Mouse (Mus musculus): Measurements from ENCODE around the gene Sdcbp2.
"Not testable (repeated sequence)": the region's sequence is repeated elsewhere in the genome, so short reads cannot be mapped to it uniquely, and the experiment has no call there.

Sdcbp2 gene

DNA sequence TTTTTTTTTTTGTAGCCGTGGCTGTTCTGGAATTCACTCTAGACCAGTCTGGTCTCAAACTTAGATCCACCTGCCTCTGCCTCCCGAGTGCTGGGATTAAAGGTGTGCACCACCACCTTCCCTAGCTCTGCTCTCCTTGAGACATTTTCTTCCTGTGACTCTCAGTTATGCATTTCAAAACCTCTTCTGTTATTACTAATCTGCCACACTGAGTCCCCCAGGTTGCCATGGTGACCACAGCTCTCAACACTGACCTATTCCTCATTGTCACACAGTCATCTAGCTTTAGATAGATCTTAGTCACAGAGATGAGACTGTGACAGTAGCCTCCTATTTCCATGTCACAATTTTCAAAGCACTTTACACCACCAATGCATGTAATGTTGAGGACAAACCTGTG is 3.0 kb upstream of the Sdcbp2 start:
- peak; percentile 91 for DNase-seq (ENCODE audit: low read depth)

DNA sequence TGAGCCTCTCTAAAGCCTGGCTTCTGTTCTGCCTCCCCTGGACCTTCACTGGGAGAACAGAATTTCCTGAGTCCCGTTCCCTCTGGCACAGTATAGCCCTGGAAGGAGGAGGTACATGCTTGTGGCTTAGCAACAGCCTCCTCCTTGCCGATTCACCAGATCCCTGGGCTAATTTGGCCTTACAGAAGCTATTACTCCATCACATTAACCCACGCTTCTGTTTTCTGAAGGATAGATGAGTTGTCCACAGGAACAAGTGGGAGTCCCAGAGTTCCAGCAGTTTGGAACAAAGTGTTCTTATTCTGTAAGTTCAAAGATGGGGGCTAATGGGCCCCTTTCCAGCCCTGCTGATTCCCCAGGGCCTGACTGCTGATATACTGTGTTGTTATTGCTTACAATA is 1.2 kb downstream of the Sdcbp2 start:
- DNase-seq (ENCODE audit: low read depth) = no peak

DNA sequence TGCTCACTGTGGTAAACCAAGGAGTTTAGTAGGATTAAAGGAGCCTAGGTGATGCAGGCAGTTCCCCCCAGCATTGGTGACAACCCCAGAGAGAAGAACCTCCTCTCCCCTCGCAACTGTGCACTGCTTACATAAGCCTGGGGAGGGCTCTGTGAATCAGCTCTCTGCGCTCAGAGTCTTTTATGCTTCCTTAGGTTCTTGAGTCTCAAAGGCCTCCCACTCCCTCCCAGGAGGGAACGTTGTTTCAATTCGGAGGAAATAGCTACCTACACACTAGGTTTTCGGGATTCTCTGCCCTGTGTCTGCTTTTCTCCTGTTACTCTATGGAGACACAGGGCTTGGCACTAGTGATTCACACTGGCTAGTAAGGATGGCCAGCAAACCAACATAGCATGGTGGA is 2.2 kb downstream of the Sdcbp2 start:
- DNase-seq (ENCODE audit: low read depth) = no peak

DNA sequence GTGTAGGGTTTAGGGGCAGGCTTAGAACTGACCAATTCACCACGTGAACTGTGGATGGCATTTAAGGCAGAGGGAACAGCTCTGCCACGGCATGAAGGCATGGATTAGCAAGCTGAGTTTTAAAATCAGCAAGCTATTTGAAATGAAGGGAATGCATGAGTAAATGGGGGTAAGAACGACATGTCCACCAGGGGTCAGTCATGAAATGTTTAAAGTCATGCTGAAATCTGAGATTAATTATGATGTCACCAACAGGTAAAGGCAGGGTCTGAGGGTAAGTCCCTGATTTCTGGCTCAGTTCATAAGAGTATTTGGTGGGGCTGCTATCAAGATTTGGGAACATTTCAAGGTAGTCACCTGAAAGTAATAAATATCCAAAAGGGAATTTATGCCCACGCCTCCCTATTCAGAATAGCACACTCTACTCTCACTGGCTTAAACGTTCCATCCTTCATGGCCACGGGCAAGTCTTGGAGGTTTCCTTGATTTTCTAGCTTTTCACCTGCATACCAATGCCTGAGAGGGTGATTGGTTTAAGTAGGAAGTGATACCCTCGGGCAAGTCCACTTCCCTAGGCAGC is 2.8 kb downstream of the Sdcbp2 start:
- DNase-seq (ENCODE audit: low read depth) = peak; percentile 76

DNA sequence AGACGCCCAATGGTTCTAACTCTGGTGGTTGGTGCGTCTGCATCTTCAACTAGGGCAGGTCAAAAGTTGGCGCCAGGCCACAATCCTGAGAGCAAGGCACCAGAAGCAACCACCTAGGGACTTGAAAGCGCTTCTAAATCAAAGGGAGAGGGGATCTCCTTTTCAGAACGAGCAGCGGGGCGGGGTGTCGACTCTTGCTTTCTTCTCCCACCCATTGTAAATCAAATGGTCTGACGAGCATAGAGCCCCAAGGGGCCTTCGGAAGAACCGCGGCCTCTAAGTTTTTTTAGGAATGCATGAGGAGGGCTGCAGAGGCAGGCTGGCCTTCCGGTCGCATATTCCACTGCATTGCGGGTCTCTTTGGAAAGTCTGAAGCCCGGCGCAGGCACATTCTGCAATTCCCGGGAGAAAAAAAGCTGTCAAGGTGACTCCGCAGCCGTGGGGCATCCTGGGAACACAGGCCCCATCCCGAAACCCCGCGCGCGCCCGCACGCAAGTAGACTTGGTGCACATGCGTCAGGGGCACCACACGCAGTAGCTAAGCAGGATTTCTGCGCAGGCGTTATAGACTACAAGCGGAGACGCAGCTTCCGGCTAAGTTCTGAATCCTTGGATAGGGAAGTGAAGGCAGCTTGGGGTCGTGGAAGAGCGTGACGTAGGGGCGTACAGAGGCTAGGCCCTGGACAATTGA is 3.4 kb downstream of the Sdcbp2 start:
- peak; percentile 85 for DNase-seq (ENCODE audit: low read depth)

DNA sequence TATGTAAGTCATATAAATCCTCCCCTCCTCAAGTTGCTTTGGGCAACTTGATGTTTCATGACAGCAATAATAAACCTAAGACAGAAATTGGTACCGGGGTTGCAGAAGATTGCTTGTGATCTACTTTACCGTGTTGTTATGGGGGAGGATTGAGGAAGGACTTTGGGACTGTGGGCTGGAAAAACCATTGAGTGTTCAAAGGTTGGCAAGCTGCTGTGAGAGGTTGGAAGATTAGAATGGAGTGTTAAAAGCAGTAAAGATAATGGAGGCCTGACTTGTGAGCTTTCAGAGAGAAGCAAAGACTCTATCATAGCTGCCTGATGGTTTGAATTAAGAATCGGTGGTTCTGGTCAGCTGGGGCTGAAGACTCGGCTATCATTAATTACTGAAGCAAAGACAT is 6.8 kb downstream of the Sdcbp2 start:
- DNase-seq (ENCODE audit: low read depth) = no peak

DNA sequence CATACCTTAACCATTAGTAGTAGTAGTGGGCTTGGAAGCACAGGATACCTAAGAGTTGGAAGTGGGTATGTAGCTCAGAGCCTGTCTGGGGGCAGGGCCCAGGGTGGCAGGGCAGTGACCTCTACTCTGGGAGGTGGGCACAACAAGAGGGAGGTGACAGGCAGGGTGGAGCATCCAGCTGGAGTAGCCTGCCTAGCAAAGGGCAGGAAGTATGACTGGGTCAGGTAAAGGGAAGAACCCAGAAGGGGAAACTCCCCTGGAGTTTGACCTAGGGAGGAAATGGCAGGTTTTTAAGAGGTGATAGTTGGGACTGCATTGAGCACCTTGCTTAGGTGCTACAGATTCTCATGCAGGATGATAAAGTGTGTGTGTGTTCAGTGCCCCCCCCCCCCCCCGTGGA is 8.5 kb downstream of the Sdcbp2 start:
- peak; percentile 52 for DNase-seq (ENCODE audit: low read depth)

DNA sequence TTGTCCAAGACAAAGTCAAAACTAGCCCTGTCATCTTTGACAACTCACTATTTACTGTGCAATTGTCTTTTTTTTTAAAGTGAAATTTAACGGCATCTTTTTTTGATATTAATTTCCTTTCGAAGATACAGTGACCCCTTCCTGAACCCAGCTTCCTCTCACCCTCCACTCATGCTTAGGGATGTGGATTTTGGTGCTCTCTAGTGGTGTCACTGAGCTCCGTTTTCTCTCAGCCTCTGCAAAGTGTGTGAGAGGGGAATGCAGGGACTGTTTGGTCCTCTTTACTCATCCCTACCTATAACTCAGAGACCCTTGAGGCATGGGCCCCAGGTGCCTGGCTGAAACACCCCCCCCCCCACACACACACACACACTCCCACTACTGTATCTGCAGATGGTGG is 13.5 kb downstream of the Sdcbp2 start:
- no peak for DNase-seq (ENCODE audit: low read depth)

DNA sequence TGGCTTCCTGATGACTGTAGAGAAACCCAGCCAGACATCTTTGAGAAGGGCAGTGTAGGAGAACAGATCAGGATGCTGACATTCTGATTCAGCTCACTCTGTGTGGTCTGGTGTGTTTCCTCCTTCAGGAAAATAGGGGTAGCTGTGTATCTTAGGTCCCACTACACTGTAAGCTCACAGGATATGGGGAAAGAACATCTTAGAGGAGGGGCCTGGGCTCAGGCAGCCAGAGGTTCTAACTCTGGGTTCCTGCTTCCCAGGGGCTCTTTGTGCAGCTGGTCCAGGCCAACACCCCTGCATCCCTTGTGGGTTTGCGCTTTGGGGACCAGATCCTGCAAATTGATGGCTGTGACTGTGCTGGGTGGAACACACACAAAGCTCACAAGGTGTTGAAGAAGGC is 14.4 kb downstream of the Sdcbp2 start:
- no peak for DNase-seq (ENCODE audit: low read depth)

DNA sequence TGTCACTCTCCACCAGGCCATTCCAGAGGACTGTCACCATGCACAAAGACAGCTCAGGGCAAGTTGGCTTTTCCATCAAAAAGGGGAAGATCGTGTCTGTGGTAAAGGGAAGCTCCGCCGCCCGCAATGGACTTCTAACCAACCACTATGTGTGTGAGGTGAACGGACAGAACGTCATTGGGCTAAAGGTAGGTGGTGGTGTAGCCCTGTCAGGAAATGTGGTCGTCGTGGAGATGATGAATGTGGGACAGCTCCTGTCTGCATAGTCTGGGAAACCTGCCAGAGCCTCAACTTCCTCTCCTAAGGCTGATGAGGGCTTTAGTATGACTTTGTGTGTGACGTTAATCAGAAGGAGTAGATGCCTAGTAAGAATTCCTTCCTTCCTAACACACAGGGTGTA is 14.9 kb downstream of the Sdcbp2 start:
- DNase-seq (ENCODE audit: low read depth) = no peak

DNA sequence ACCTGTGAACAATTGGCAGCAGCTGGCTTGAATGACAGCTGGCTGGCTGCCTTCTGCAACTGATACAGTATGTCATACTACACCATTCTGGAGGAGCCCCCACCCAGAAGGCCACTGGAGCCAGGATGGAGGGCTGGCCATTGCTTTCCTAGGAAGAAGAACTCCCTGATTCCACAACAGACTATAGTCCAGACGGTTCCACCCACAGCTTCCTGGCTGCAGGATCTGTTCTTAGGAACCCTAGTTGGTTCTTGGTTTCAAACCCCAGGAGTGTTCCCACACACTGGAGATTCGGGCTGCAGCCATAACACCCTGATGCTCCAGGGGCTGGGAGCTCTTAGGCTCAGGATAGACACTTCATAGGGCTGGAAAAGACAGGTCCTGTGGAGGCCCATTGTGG is 25.6 kb downstream of the Sdcbp2 start:
- no peak for DNase-seq (ENCODE audit: low read depth)

DNA sequence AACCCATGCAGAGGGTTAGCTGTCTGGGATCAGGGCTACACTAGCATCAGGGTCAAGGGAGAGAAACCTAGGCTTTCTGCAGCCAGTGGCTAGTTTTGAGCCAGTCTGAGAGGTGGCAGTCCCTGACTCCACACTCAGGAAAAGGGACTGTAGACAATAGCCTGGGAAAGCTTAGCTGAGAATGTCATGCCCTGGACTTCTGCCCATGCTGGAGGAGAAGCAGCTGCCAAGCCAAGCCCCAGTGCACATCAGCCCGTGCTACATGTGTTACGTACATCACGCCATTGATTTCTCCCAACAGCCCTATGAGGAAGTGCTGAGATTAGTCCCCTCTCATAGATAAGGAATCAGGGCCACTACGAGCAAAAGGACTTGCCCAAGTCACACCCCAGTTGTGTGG is 29.7 kb downstream of the Sdcbp2 start:
- DNase-seq (ENCODE audit: low read depth) = no peak

DNA sequence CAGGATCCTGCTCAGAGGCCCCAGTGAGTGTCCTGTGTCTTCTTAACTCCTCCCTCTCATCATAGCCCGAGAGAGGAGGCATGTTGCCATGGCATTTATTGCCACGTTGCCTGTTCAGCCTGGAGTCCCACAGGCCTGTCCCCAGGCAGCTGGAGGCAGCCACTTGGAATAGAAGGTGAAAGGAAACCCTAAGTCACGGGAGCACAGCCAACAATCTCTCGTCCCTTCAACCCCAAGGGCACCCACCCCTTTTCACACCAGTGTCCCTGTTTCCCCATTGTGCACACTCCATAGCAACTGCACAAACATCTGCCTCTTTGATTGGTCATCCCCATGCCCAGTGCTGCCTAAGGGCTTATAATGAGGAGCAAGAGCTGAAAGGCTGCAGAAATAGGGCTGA is 31.2 kb downstream of the Sdcbp2 start:
- no peak for DNase-seq (ENCODE audit: low read depth)

DNA sequence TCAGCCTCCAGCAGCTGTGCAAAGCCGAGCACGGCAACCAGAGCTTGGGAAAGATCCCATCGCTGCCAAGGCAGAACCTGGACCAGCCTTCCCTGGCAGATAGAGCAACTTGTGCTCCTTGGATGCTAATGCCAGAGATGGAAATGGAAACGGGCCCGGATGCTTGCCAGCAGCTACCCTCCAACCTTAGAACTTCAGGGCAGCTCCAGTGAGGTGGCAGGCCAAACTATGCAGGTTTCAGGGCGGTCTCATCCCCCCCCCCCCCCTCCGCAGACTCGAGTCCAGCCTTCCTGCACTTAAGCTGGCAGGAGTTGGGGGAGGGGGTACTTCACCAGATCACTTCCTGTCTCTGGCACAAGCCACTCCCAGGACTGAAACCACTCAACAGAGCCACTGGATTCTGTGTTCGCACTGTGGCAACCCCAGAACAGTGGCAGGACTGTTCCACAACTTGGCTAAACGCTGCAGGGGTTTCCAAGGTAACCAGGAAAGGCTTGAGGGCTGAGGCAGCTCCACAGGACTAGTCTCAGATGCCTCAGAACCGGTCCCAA is 33.1 kb downstream of the Sdcbp2 start:
- DNase-seq (ENCODE audit: low read depth) = peak; percentile 35

DNA sequence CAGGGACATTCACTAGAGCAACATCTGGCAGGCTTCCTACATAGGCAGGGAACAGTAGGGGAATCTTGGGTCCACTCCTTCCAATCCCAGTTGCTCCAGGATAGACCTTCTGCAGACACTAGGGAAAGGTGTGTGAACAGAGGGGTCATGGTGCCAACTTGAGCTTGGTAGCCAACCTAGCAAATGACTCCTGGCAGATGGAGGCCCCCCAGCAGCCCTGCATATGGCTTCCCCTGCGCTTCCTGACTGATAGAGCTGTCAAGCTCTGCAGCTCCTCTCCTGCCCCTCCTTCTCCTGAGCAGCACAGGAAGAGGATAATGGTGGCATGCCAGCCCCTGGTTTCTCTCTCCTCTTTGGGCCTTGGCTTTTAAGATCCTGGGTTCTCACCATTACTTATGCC is 36.0 kb downstream of the Sdcbp2 start:
- no peak for DNase-seq (ENCODE audit: low read depth)

DNA sequence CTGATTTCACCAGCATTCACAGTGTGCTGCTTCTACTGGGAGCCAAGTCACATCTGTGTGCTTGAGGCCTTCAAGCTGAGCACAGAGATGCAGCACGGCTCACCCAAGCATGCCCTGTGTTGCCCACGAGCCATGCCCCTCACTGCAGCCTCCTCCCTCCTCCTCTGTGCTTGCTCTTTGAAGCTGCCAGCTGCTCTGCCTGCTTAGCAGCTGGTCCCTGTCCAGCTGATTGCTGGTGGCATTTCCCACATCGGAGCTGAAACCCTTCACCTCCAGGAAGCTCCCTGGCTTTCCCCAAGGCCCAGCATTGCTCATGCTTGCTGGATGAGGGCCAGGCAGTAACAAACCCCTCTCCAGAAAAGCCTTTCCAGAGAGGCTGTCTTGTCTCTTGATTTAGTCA is 37.6 kb downstream of the Sdcbp2 start:
- no peak for DNase-seq (ENCODE audit: low read depth)

DNA sequence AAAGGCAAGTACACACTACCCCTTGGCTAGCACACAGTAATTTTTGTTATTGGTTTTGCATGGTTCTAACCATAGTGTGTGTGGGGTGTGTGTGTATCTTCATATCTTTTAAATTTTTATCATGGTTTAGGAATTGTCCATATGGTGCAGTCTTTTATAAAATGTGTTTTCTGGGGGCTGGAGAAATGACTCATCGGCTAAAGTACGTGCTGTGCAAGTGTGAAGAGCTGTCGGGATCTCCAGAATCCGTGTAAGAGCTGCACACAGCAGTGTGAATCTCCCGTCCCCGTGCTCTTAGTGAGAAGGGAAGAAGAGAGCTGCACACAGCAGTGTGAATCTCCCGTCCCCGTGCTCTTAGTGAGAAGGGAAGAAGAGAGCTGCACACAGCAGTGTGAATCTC is 43.4 kb downstream of the Sdcbp2 start:
- not testable (repeated sequence) for DNase-seq (ENCODE audit: low read depth)

DNA sequence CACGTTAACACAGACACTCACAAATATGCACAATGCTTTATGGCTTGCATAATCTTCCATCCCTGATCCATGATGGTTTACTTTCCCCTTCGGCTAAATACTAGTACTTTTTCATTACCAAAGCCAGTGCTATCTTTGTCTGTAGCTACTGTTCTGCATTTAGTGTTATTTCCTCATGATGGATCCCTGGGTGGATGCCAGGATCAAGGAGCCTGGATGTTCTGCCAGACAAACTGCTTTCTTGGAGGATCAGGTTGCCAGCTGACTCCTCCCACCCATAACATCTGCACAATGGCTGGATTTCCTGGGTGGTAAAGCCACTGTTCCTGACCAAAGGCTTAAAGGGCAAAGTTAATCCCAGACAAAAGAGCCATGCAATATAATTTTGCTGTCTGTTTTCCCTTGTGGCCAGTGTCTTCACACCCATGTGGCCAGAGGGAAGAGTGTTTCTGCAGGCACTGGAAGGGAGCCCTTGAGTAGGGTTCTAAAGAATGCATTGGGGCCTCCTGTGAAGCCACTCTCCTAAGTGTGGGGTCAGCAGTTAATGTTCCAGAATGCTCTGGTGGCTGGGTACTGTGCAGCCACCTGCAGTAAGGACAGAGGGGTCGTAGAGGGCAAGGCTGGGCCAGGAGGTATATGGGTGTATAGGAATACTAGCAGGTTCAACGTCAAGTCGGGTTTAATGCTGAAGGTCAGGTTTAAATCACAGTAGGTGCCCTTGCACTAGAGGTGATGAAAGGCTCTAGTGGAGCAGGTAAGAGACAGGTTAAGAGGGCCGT is 44.3 kb downstream of the Sdcbp2 start:
- no peak for DNase-seq (ENCODE audit: low read depth)

DNA sequence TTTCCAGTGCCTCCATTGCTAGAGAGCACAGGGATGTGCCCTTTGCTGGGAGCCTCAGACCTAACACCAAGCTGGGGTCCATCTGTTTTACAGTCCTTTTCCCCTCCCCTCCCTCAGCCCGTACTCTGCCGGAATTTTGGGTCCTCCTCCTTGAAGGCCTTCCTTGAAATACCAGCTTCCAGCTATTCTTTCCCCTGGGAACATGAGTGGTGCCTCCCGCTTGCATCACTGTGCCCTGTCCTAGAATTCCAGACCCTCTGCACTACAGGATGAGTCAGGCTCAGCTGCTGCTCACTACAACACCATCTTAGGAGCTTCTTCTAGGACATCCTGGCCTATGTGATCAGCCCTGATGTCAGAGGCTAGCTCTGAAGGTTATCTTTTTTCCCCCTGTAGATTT is 51.4 kb downstream of the Sdcbp2 start:
- no peak for DNase-seq (ENCODE audit: low read depth)

DNA sequence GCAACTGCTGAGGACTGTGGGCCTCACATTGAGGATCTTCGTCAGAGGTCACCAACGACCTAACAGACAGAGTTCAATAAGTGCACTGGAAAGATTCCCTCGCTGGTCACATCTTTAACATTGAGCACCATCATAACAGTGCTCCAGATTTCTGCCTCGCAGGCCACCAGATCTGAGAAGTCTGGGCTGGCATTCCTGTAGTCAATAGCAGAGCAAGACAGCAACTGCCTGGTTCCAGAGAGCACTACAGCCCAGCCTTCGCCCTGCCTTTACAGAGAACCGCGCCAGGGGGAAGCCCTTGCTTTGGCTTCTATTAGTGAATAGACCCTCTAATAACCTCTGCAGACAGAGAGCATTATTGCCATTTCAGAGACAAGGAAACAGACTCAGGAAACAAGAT is 53.9 kb downstream of the Sdcbp2 start:
- no peak for DNase-seq (ENCODE audit: low read depth)

DNA sequence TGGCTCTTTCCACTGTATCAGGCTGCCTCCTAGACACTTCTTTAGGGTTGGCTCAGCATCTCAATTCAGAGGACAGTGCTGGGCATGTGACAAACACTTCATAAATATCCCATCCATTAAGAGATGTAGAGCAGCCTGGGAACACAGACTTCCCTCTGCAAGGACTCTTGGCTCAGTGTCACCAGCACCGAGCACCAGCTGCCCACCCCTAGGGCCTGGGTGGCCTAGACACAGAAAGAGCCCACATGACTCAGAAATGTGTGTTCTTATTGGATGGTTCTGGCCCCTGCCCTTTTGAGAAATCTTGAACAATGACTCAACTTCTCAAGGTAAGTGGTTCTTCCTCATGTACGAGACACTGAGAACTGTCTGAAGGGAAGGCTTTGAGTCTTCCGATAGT is 55.6 kb downstream of the Sdcbp2 start:
- no peak for DNase-seq (ENCODE audit: low read depth)

DNA sequence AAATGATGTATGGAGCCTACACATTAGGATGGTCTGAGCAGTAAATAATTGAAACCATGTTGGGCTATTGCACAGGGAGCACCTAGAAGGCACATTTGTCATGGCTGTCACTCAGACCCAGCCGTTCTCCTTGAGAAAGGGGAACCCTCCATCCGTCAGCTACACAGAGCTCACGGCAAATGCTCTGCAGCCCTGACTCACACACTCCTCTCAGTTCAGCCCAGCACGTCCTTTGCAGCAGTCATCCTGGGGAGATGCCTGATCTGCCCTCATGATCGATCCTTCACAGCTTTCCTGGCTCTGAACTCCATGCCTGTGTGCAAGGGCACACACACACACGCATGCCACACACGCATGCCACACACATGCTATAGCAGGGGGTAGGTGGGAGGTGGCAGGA is 56.9 kb downstream of the Sdcbp2 start:
- DNase-seq (ENCODE audit: low read depth) = no peak

All from induced T-regulatory cell, adult 2 months (primary cell).